Mouse (Mus musculus) kidney, postnatal 4 days (tissue): ENCODE data around the gene Pter.

ENCODE experiments used
- DNase-seq, 2 experiments: peaks; one replicate each; pipeline ENCODE4 v3.0.0; 2021; ENCODE audit warnings: mixed read lengths in 2 of 2

Pter gene

GRCm38 (mm10) chr2:13009261-13009972 is 85.6 kb downstream of the Pter start:
- peak; percentile 15 to 22 for DNase-seq

DNA sequence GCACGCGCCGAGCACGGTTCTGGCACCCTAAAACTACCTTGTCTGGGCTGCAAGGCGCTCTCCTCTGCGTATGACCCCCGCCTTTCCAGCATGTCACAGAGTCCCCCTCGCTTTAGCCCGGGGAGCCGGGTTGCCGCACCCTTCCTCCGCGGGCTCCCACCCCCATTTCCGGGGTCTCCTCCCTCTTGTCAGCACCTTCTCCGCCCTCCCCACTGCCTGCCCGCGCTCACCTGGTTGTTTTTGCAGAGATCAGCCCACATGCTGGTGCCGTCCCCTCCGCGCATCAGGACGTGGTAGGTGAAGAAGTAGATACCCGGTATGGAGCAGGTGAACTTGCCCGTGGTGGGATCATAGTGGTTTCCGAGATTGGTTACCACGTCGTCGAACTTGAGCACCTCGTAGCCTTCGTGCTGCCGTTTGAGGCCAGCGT is 86.2 kb downstream of the Pter start:
- DNase-seq, result peak; percentile 9 to 28

DNA sequence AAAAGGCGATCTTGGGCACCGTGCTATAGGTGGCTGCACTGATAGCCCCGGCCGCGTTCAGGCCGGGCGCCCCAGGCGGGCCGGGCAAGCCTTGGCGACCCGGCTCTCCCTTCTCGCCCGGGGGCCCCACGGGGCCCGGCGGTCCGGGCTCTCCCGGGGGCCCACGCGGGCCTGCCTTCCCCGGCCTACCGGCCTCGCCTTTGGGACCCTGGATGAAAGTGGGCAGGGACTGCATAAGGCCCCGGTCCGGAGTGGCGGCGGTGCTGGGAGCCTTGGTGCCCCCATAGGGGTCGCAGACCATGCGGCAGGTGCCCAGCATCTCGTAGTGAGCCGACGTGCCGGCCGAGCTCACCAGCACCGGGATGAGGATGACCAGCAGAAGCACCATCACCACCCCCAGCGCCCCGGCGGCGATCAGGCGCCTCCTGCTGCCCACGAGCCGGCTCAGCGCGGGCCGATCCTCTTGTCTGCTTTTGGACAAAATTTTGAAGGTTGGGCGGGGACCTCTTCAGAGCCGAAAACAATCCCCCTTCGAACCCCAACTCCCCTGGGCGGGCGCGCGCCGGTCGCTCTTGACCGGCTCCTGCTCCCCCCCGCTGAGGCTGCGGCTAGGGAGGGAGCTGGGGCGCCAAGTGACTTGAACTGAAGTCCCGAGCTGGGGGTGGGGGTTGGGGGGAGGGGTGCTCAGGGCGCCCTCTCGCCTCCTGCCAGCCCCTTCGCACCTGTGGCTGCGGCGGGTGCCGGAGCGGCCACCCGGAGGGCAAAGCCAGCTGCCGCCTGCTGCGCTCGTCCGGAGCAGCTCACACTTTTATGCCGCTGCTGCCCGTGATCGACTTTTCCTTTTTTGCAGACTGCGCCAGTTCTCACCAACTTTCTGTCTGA is 86.9 kb downstream of the Pter start:
- DNase-seq, result peak; percentile 59 to 70

DNA sequence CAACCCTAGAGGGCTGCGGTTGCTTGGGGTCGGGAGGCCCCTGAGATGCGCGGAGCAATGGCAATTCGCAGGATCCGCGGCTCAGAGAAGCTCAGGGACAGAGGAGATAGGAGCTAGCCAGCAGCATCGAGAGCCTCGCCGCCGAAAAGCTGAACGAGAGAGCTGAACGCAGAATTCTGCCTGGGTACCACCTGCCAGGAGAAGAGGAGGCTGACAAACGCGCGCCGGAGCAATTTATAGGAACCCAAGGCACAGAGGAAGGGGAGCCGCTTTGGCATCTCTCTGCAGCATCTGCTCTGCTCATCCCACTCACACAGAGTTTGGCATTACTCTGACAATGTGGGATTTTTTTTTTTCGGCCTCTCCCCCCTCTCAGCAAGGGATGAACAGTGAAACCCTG is 87.6 kb downstream of the Pter start, which contains the start of gene C1ql3:
Gene C1ql3, minus strand, starts transcription at position 335 of the 400 bp plus-strand sequence.
- DNase-seq, result peak; percentile 31 to 33

GRCm38 (mm10) chr2:13011973-13012372 is 88.1 kb downstream of the Pter start:
- no peak for DNase-seq

DNA sequence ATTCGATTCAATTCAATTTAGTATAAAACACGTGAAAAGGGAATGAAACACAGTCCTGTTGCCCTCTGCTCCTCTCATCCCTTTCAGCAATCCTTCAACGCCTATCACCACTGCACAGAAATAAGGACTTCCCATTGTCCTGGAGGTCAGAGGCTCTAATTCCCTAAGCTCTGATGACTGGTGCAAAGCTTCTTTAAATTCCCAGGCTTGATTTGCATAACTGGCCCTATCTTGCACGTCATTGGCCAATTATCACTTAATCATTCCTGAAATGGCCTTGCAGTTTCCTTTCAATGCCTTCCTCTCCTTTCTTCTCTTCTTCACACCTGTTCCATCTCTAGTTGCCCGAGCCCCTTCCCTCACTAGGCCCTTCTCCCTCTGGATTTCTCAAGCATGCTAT is 94.5 kb downstream of the Pter start:
- DNase-seq, result no peak

GRCm38 (mm10) chr2:13018861-13019260 is 95.0 kb downstream of the Pter start:
- DNase-seq, result no peak

- no peak for DNase-seq
These were observed 114.9 kb downstream of the Pter start for GRCm38 (mm10) chr2:13038772-13039171.

DNA sequence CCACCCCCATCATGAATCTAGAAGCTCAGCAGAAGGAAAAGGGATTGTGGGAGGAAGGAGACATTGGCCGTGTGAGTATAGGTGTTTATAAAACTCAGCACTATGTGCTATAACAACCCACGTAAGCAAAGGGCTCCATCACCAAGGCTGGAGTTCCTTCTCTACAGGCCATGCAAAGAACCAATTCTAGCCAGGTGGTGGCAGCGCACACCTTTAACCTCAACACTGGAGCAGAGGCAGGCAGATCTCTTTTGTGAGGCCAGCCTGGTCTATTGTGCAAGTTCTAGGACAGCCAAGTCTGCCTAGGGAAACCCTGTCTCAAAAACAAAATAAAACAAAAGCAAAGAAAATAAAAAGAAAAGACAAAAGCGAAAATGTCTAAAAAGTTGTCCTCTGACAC is 115.9 kb downstream of the Pter start:
- DNase-seq, result no peak

- no peak for DNase-seq
These were observed 120.7 kb downstream of the Pter start for GRCm38 (mm10) chr2:13044555-13044954.

DNA sequence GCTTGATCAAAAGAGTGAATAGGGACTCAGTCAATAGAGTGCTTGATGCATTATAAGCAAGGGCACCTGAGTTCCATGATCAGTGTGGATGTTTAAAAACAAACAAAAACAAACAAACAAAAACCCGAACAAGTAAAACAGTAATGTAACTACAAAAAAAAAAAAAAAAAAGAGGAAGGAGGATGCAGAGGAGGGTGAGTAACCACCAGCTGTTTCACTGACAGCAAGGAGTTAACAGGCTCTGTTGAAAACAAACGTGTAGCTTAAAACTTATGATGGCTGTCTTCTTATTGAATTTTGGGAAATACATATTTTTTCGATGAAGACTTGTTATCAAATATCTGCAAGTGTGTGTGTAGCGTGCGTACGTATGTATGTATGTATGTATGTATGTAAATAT is 124.8 kb downstream of the Pter start:
- no peak for DNase-seq
